Mouse (Mus musculus) adrenal gland, adult (tissue): ENCODE measurements around the gene Cyp1a2.

Experiments
- DNase-seq, 2 experiments: peaks; one replicate each; pipeline ENCODE4 v3.0.0; 2022 to 2023; ENCODE audit warnings: low spot score in 1 of 2; ENCODE audit not compliant: inconsistent age in 2 of 2

Cyp1a2 gene

DNA sequence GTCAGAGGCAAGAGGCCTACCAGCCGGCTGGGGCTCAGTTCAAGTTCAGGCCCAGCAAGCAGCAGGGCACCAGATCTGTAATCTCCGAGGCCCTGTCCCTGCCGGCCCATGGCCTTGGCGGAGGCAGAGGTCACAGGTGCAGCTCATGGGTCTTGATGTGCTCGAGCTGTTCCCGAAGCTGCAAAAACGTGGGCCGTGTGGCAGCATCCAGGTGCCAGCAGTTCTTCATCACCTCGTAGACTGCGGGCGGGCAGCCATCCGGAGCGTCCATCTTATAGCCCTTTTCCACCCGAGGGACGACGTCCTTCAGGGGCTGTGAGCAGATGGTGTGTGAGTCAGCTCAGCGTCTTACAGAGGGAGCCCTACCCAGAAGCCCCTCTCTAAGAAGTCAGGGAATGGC is 56.3 kb downstream of the Cyp1a2 start:
- peak in 1 of 2 experiments; percentile 29 for DNase-seq
